Mouse (Mus musculus): ENCODE measurements around the gene Ndufv3. TPM values are rescaled to one million over a fixed set of nuclear protein-coding genes. Genes with fewer than 3 reads are reported as not detected.

Gene Ndufv3
- polyA plus RNA-seq, 1 experiment from 2014 or later, result 629 TPM

DNA sequence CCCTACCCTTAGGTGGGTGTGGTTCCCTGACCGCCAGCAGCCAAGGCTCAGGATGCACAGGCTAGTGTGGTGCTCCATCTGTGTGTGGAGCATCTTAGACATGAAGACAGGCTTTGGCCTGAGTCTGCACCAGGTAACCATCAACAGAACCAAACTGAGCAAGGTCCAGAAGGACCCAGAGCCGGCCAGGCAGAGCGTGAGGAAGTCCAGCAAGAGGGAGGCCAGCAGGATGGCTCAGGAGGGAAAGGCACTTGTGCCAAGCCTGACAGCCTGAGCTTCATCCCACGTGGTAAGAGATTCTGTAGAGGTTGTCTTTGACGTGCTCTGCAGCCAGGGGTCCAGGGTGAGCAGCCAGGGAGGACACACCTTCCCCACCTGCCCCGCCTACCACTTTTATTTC is 22.2 kb upstream of the Ndufv3 start:
- H3K9me3 ChIP-seq (replicated peaks), result no peaks in the 10 kb centered on the region
- H3K27ac ChIP-seq, result no peak overlapping the region
- H3K4me1 ChIP-seq (replicated peaks), result no peaks in the 10 kb centered on the region
- no peak overlapping the region for H3K4me3 ChIP-seq
- H3K4me2 ChIP-seq, result no peak overlapping the region
- H3K9ac ChIP-seq, result no peak overlapping the region
- peaks cover 47% of the 10 kb centered on the region for H3K36me3 ChIP-seq
- no peak for ATAC-seq (replicated peaks; ENCODE audit: insufficient number of reproducible peaks, insufficient read depth, low FRiP score, low read depth)
- H3K27me3 ChIP-seq, result no peaks in the 10 kb centered on the region
- 78% methylated on average over 6 of the region's 6 CpGs for WGBS

DNA sequence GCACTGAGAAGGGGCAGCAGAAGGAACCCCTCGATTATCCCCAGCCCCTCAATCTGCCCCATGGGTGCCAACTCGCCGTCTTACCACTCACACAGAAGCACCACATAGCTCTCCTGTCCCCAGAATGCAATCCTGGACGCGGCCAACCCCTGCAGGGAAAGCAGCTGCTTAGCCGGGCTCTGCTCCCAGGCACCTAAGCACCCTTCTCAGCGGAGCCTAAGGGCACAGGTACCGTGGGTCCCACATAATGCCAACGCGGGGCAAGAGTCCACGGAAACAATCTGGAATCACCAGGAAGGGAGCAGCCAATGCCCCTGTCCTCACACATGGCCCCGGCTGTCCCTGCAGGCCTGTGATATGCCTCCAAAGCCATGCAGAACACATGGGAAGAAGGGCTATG is 20.2 kb upstream of the Ndufv3 start:
- Histone ChIP-seq H3K4me1 (replicated peaks) (no peaks in the 10 kb centered on the region), H3K27me3 (no peaks in the 10 kb centered on the region), H3K4me2 (no peak overlapping the region), H3K9ac (no peak overlapping the region), H3K27ac (no peak overlapping the region), H3K9me3 (replicated peaks) (no peaks in the 10 kb centered on the region), H3K36me3 (peaks cover 59% of the 10 kb centered on the region), H3K4me3 (no peak overlapping the region)
- 94% methylated on average over 12 of the region's 12 CpGs for WGBS
- ATAC-seq (replicated peaks; ENCODE audit: insufficient number of reproducible peaks, insufficient read depth, low FRiP score, low read depth), result no peak

DNA sequence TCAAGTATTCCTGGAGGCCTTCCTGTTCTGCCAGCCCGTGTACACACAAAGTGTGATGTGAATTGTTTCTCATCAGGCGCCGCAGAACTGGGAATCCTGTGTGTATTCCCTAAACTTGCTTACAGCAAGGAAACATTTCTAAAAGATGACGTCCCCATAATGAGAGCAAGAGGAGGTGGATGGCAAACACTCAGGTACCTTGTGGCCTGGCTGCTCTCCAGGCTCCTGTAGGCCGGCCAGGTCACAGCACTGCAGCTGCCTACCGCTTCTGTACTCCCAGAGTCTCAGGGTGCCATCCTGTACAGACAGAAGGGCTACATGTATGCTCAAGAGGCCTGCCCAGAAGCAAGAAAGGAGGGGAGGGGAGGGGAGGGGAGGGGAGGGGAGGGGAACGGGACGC is 19.5 kb upstream of the Ndufv3 start:
- H3K27me3 ChIP-seq, result no peaks in the 10 kb centered on the region
- H3K27ac ChIP-seq, result no peak overlapping the region
- no peaks in the 10 kb centered on the region for H3K4me1 ChIP-seq (replicated peaks)
- no peak overlapping the region for H3K4me2 ChIP-seq
- no peaks in the 10 kb centered on the region for H3K9me3 ChIP-seq (replicated peaks)
- H3K36me3 ChIP-seq, result peaks cover 57% of the 10 kb centered on the region
- ATAC-seq (replicated peaks; ENCODE audit: insufficient number of reproducible peaks, insufficient read depth, low FRiP score, low read depth), result no peak
- WGBS, result 88% methylated on average over 8 of the region's 8 CpGs
- no peak overlapping the region for H3K4me3 ChIP-seq
- no peak overlapping the region for H3K9ac ChIP-seq

DNA sequence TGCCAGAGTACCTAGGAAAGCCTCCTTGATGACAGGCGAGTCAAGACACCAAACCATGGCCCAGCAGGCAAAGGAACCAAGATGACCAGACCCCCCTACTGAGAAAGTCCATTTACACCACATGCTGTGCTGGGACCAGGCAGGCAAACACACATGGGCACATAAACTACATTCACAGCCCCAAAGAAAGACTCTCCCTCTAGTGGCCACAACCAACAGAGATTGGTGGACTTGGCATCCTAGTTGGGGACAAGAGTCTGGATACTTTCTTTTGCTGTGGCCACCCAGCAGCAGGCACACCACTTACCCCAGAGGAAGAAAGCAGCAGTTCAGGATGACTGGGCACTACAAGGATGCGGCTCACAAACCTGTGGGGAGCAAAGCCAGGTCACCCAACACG is 19.0 kb upstream of the Ndufv3 start:
- Histone ChIP-seq H3K4me1 (replicated peaks) (no peaks in the 10 kb centered on the region), H3K27me3 (no peaks in the 10 kb centered on the region), H3K9ac (no peak overlapping the region), H3K4me3 (no peak overlapping the region), H3K9me3 (replicated peaks) (no peaks in the 10 kb centered on the region), H3K36me3 (peaks cover 56% of the 10 kb centered on the region), H3K27ac (no peak overlapping the region), H3K4me2 (no peak overlapping the region)
- WGBS, result 83% methylated on average over 3 of the region's 3 CpGs
- ATAC-seq (replicated peaks; ENCODE audit: insufficient number of reproducible peaks, insufficient read depth, low FRiP score, low read depth), result no peak

DNA sequence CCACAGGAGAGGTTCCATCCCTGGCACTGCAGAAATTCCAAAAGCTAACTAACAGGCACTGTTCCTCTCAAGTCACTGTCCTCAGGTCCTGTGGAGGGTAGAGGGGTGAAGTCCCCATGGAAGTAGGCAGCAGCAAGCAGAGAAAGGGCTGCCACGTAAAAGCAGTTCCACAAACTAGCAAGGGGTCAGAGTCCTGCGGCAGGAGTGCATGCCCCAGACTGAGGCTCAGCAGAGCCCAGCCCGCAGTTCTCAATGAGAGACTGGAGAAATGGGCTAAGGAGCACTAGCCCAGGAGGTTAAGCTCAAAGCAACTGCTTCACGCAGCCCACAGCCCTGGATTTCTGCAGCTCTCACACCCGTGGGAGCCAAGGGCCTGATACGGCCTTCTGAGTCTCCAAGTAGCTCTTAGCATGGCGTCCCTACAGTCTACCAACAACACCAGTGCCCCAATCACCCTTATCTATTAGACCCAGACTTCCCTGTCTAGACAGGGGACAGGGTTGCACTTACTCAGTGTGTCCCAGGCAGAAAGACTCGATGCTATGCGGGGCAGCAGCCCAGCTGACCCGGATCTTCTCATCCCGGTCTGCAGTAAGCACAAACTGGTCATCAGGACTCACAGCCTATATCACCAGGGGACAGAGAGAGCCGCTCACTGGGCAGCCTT is 17.5 kb upstream of the Ndufv3 start:
- 85% methylated on average over 12 of the region's 12 CpGs for WGBS
- Histone ChIP-seq H3K4me1 (replicated peaks) (no peaks in the 10 kb centered on the region), H3K9me3 (replicated peaks) (no peaks in the 10 kb centered on the region), H3K36me3 (peaks cover 50% of the 10 kb centered on the region), H3K27me3 (no peaks in the 10 kb centered on the region), H3K4me3 (no peak overlapping the region), H3K27ac (no peak overlapping the region), H3K9ac (no peak overlapping the region), H3K4me2 (no peak overlapping the region)
- no peak for ATAC-seq (replicated peaks; ENCODE audit: insufficient number of reproducible peaks, insufficient read depth, low FRiP score, low read depth)

DNA sequence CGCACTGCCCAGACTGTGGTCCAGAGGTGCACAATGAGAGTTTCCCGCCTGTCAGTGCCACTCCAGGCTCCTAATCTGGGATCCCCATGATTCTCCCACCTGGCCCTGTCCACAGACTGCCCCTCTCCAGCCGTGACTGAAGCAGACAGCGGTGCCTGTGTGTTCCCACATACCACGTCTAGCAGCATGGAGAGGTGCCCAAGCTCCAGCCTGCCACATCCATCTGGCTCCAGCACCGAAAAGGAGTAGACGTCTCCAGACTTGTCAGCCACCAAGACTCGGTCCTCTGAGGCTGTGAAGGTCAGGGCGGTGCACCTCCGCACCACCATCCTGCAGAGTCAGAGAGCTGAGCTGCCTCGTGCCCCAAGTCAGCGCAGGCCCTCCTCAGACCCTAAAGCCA is 16.6 kb upstream of the Ndufv3 start:
- Histone ChIP-seq H3K36me3 (peaks cover 45% of the 10 kb centered on the region), H3K4me1 (replicated peaks) (no peaks in the 10 kb centered on the region), H3K4me3 (no peak overlapping the region), H3K27me3 (no peaks in the 10 kb centered on the region), H3K4me2 (no peak overlapping the region), H3K27ac (no peak overlapping the region), H3K9me3 (replicated peaks) (no peaks in the 10 kb centered on the region), H3K9ac (no peak overlapping the region)
- ATAC-seq (replicated peaks; ENCODE audit: insufficient number of reproducible peaks, insufficient read depth, low FRiP score, low read depth), result no peak
- WGBS, result 91% methylated on average over 12 of the region's 12 CpGs

DNA sequence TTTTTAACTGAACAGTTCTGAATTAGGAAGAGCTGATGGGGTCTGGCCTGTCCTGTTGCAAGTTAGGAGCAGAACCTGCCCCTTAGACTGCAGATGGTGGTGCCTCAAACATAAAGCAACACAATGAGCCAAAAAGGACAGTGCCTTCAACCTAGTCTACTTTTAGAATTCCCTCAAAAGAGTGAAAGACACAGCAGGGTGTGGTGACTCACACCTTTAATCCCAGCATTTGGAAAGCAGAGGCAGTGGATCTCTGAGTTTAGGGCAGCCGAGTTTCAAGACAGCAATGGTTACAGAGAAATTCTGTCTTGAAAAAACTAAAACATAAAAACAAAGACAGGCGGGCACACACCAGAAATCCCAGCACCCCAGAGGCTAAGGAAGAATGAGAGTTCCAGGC is 16.0 kb upstream of the Ndufv3 start:
- Histone ChIP-seq H3K27ac (no peak overlapping the region), H3K36me3 (peaks cover 42% of the 10 kb centered on the region), H3K4me3 (no peak overlapping the region), H3K9ac (no peak overlapping the region), H3K27me3 (no peaks in the 10 kb centered on the region), H3K9me3 (replicated peaks) (no peaks in the 10 kb centered on the region), H3K4me2 (no peak overlapping the region), H3K4me1 (replicated peaks) (no peaks in the 10 kb centered on the region)
- ATAC-seq (replicated peaks; ENCODE audit: insufficient number of reproducible peaks, insufficient read depth, low FRiP score, low read depth), result no peak
- WGBS, result 83% methylated on average over 2 of the region's 2 CpGs

DNA sequence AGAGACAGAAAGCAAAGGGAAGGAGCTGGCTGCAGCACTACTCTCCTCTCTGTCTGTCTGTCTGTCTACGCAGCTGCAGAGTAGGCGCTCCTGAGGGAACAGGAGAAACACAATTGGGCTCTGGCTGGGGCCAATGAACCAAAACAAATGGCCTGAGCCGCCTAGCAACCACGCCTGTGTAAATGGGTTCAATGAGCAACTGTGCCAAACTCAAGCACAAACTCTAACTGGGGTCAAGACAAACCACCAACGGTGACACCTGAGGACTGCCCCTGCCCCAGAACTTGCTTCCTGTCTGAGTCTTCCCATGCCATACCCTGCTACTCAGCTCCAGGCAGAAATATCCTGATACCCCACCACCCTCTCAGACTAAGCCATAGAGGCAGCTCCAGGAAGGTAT is 14.9 kb upstream of the Ndufv3 start:
- Histone ChIP-seq H3K27me3 (no peaks in the 10 kb centered on the region), H3K9ac (no peak overlapping the region), H3K36me3 (peaks cover 53% of the 10 kb centered on the region), H3K27ac (no peak overlapping the region), H3K4me1 (replicated peaks) (no peaks in the 10 kb centered on the region), H3K4me3 (no peak overlapping the region), H3K9me3 (replicated peaks) (no peaks in the 10 kb centered on the region), H3K4me2 (no peak overlapping the region)
- ATAC-seq (replicated peaks; ENCODE audit: insufficient number of reproducible peaks, insufficient read depth, low FRiP score, low read depth), result no peak
- WGBS, result 89% methylated on average over 5 of the region's 5 CpGs

DNA sequence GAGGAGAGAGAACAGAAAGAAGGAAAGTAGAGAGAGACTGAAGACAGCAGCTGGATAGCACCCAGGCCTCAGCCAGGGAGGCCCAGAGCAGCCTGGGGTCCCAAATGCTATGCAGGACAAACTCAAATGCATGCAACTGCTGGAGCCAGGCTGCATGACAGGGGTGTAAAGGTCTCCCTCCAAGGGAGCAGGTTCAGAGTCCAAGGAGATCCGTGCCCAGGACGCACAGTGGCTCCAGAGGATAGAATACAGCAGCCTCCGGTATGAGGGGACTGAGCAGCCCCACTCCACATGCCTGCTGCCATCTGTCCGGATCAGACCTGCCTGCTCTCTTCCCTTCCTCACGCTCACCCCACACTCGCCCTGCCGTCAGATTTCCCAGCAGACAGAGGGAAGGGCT is 13.6 kb upstream of the Ndufv3 start:
- H3K4me3 ChIP-seq, result no peak overlapping the region
- H3K9me3 ChIP-seq (replicated peaks), result no peaks in the 10 kb centered on the region
- ATAC-seq (replicated peaks; ENCODE audit: insufficient number of reproducible peaks, insufficient read depth, low FRiP score, low read depth), result no peak
- peaks cover 48% of the 10 kb centered on the region for H3K36me3 ChIP-seq
- H3K27me3 ChIP-seq, result no peaks in the 10 kb centered on the region
- 90% methylated on average over 7 of the region's 7 CpGs for WGBS
- H3K4me2 ChIP-seq, result no peak overlapping the region
- peaks cover 4% of the 10 kb centered on the region for H3K4me1 ChIP-seq (replicated peaks)
- H3K27ac ChIP-seq, result no peak overlapping the region
- H3K9ac ChIP-seq, result no peak overlapping the region

DNA sequence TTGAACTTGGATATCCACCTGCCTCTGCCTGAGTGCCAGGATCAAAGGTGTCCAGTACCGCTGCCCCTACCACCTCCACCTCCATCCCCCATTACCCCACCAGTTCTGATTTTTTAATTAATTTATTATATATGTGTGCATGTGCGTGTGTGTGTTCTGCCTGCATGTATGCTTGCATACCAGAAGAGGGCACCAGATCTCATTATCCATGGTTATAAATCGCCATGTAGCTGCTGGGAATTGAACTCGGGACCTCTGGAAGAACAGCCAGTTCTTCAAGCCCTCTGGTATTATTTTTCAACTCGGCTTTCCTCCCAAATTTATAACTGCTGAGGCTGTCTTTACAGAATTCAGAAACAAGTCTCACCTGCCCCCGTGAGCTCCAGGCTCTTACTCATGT is 9.0 kb upstream of the Ndufv3 start:
- 93% methylated on average over 6 of the region's 6 CpGs for WGBS
- peaks cover 25% of the 10 kb centered on the region for H3K36me3 ChIP-seq
- peaks cover 16% of the 10 kb centered on the region for H3K4me1 ChIP-seq (replicated peaks)
- H3K9ac ChIP-seq, result no peak overlapping the region
- H3K4me2 ChIP-seq, result peak overlapping the region; percentile 91
- no peak overlapping the region for H3K27ac ChIP-seq
- no peaks in the 10 kb centered on the region for H3K27me3 ChIP-seq
- H3K4me3 ChIP-seq, result peak overlapping the region; percentile 79; the same call in 1 of the 2 replicates
- ATAC-seq (replicated peaks; ENCODE audit: insufficient number of reproducible peaks, insufficient read depth, low FRiP score, low read depth), result no peak
- H3K9me3 ChIP-seq (replicated peaks), result no peaks in the 10 kb centered on the region

DNA sequence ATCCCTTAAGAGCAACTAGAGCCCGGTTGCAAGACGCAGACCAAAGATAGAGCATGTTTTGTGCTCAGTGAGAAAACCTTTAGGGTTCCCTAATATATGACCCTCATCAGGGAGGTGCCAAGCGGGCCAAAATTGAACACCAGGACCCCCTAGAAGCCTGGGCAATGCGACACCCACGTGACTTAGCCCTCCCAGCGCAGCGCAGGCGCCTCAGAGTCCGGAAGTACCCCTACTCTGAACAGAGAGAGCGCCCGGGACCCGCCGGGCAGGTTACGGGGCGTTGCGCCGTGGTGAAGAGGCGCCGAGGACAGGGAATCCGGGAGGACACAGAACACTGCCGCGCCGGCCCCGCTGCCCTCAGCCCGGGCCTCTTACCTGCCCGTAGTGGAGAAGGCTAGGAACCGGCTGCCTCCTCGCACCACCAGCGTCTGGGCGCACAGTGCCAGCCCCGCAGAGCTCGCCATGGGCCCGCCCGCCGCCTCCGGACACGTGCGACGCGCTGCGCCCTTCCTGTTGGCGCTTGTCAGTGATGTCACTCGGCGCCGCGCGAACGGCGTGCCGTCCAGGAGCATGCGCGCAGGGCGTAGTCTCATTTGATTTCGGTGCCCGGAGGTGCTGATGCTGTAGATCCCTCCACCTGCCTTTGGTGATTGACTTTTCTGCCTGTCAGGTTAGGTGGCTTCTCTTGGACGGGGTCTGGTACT is 8.0 kb upstream of the Ndufv3 start:
- no peaks in the 10 kb centered on the region for H3K27me3 ChIP-seq
- H3K27ac ChIP-seq, result peak overlapping the region; percentile 85
- peak; percentile 92 for ATAC-seq (replicated peaks; ENCODE audit: insufficient number of reproducible peaks, insufficient read depth, low FRiP score, low read depth)
- no peaks in the 10 kb centered on the region for H3K9me3 ChIP-seq (replicated peaks)
- under 1% methylated on average over 56 of the region's 56 CpGs for WGBS
- H3K4me3 ChIP-seq, result peak overlapping the region; percentile 79
- peak overlapping the region; percentile 78 for H3K9ac ChIP-seq
- peak overlapping the region; percentile 91 for H3K4me2 ChIP-seq
- H3K4me1 ChIP-seq (replicated peaks), result peaks cover 16% of the 10 kb centered on the region
- peaks cover 23% of the 10 kb centered on the region for H3K36me3 ChIP-seq

DNA sequence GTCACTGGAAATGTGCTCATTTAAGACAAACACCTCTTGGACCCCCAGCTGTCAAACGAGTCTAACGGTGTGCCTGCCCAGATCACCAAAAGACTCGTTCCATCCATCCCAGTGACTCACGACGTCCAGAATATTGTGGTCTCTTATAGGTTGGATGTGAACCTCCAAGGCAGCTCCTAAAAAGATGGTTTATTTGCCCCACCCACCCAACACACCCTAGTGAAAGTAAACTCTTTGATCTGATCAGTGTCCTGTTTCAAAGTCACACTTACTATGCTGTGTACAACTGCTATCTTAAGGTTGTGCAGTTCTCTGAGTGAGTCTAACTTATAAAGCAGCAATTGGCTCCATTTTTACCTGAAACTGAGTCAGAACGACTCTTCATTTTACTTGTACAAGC is 7.3 kb upstream of the Ndufv3 start:
- Histone ChIP-seq H3K9ac (peak overlapping the region; percentile 78), H3K4me2 (peak overlapping the region; percentile 91), H3K27ac (peak overlapping the region; percentile 85), H3K4me3 (peak overlapping the region; percentile 79), H3K4me1 (replicated peaks) (peaks cover 16% of the 10 kb centered on the region), H3K9me3 (replicated peaks) (no peaks in the 10 kb centered on the region), H3K27me3 (no peaks in the 10 kb centered on the region), H3K36me3 (peaks cover 16% of the 10 kb centered on the region)
- ATAC-seq (replicated peaks; ENCODE audit: insufficient number of reproducible peaks, insufficient read depth, low FRiP score, low read depth), result no peak
- WGBS, result 23% methylated on average over 6 of the region's 6 CpGs
